Mouse (Mus musculus) heart, embryonic 10.5 days (tissue): ENCODE results near the gene Pard3b. TPM values are rescaled to one million over a fixed set of nuclear protein-coding genes. Genes with fewer than 3 reads are reported as not detected.

ENCODE experiments used
- DNase-seq: peaks from one replicate; pipeline ENCODE4 v3.0.0-alpha.2; 2017; ENCODE audit warnings: low spot score
- H3K27ac ChIP-seq: fragments of 300-500 bp; sonication (generic); 2 replicates; pipeline ENCODE4 v1.5.1; 2016; ENCODE audit warnings: mild to moderate bottlenecking
- H3K27me3 ChIP-seq: fragments of 300-500 bp; sonication (generic); 2 replicates; pipeline ENCODE4 v1.6.1; 2016; ENCODE audit warnings: mild to moderate bottlenecking; ENCODE audit not compliant: poor library complexity, insufficient read depth, severe bottlenecking
- H3K36me3 ChIP-seq: fragments of 300-500 bp; sonication (generic); 2 replicates; pipeline ENCODE4 v1.6.1; 2016; ENCODE audit warnings: mild to moderate bottlenecking, moderate library complexity
- H3K4me1 ChIP-seq: fragments of 300-500 bp; sonication (generic); 2 replicates; pipeline ENCODE4 v1.6.1; 2016; ENCODE audit warnings: mild to moderate bottlenecking
- H3K4me3 ChIP-seq: fragments of 300-500 bp; sonication (generic); 2 replicates; pipeline ENCODE4 v1.5.1; 2016; ENCODE audit warnings: mild to moderate bottlenecking, moderate library complexity
- H3K9me3 ChIP-seq: fragments of 300-500 bp; sonication (generic); 2 replicates; pipeline ENCODE4 v1.6.1; 2016; ENCODE audit warnings: mild to moderate bottlenecking, moderate library complexity
- WGBS: fragments of 180-500 bp; shearing (Covaris S2); methylation state at CpG from one replicate; pipeline ENCODE4 v1.1.7; 2016; 5-methylcytosine and 5-hydroxymethylcytosine counted together
- polyA plus RNA-seq: library from polyadenylated mRNA; unstranded; fragments of >200 nt; fragmentation: Nextera tagmentation; extraction: Ambion mirVana; gene quantifications from 2 replicates; pipeline ENCODE4 v1.2.1, GENCODE M21; 2016

The Pard3b gene
- polyA plus RNA-seq, 1 experiment from 2014 or later: 8.2 TPM

- no peak overlapping the region for H3K27ac ChIP-seq
- H3K27me3 ChIP-seq: no peaks in the 10 kb centered on the region
- H3K4me1 ChIP-seq: peaks cover 3% of the 10 kb centered on the region; the same call in 1 of the 2 replicates
- H3K9me3 ChIP-seq: no peaks in the 10 kb centered on the region
- 86% methylated on average over 3 of the region's 3 CpGs for WGBS
- H3K36me3 ChIP-seq: no peaks in the 10 kb centered on the region
- DNase-seq: no peak
- no peak overlapping the region for H3K4me3 ChIP-seq
Measured at GRCm38 (mm10) chr1:62076171-62076570, 437.5 kb downstream of the Pard3b start.

- Histone ChIP-seq H3K36me3 (no peaks in the 10 kb centered on the region), H3K27me3 (no peaks in the 10 kb centered on the region), H3K4me1 (no peaks in the 10 kb centered on the region), H3K9me3 (no peaks in the 10 kb centered on the region), H3K4me3 (no peak overlapping the region), H3K27ac (no peak overlapping the region)
- 87% methylated on average over 4 of the region's 4 CpGs for whole genome bisulfite sequencing
- no peak for DNase-seq
Measured at GRCm38 (mm10) chr1:62081129-62081528, 442.5 kb downstream of the Pard3b start.

- no peaks in the 10 kb centered on the region for H3K9me3 ChIP-seq
- H3K27ac ChIP-seq: no peak overlapping the region
- WGBS: 56% methylated on average over 6 of the region's 6 CpGs
- no peak for DNase-seq
- H3K4me1 ChIP-seq: no peaks in the 10 kb centered on the region
- no peaks in the 10 kb centered on the region for H3K36me3 ChIP-seq
- H3K4me3 ChIP-seq: no peak overlapping the region
- H3K27me3 ChIP-seq: no peaks in the 10 kb centered on the region
Measured at GRCm38 (mm10) chr1:62085995-62086394, 447.4 kb downstream of the Pard3b start.

GRCm38 (mm10) chr1:62087464-62087863 lies 448.8 kb downstream of the Pard3b start:
- H3K27me3 ChIP-seq: no peaks in the 10 kb centered on the region
- no peak for DNase-seq
- no peaks in the 10 kb centered on the region for H3K4me1 ChIP-seq
- no peak overlapping the region for H3K27ac ChIP-seq
- no peaks in the 10 kb centered on the region for H3K36me3 ChIP-seq
- no peak overlapping the region for H3K4me3 ChIP-seq
- WGBS: 74% methylated on average over 10 of the region's 10 CpGs
- no peaks in the 10 kb centered on the region for H3K9me3 ChIP-seq

- no peak for DNase-seq
- 0 out of 2 replicates have a peak, but pooled peaks cover 3% of the 10 kb centered on the region for H3K4me1 ChIP-seq
- no peaks in the 10 kb centered on the region for H3K36me3 ChIP-seq
- no peaks in the 10 kb centered on the region for H3K9me3 ChIP-seq
- H3K27ac ChIP-seq: no peak overlapping the region
- H3K27me3 ChIP-seq: no peaks in the 10 kb centered on the region
- WGBS: 48% methylated on average over 7 of the region's 7 CpGs
- no peak overlapping the region for H3K4me3 ChIP-seq
Measured at GRCm38 (mm10) chr1:62094885-62095284, 456.3 kb downstream of the Pard3b start.

- H3K4me3 ChIP-seq: no peak overlapping the region
- no peaks in the 10 kb centered on the region for H3K9me3 ChIP-seq
- DNase-seq: no peak
- H3K36me3 ChIP-seq: no peaks in the 10 kb centered on the region
- no peaks in the 10 kb centered on the region for H3K4me1 ChIP-seq
- no peaks in the 10 kb centered on the region for H3K27me3 ChIP-seq
- 87% methylated on average over 1 of the region's 1 CpGs for WGBS
- no peak overlapping the region for H3K27ac ChIP-seq
Measured at GRCm38 (mm10) chr1:62122426-62122825, 483.8 kb downstream of the Pard3b start.

GRCm38 (mm10) chr1:62129186-62129585 lies 490.6 kb downstream of the Pard3b start:
- Histone ChIP-seq H3K27me3 (no peaks in the 10 kb centered on the region), H3K4me3 (no peak overlapping the region), H3K4me1 (no peaks in the 10 kb centered on the region), H3K27ac (no peak overlapping the region), H3K36me3 (no peaks in the 10 kb centered on the region), H3K9me3 (no peaks in the 10 kb centered on the region)
- 82% methylated on average over 2 of the region's 2 CpGs for WGBS
- DNase-seq: no peak

GRCm38 (mm10) chr1:62148134-62148533 lies 509.5 kb downstream of the Pard3b start:
- Histone ChIP-seq H3K4me1 (no peaks in the 10 kb centered on the region), H3K4me3 (no peak overlapping the region), H3K27me3 (no peaks in the 10 kb centered on the region), H3K36me3 (no peaks in the 10 kb centered on the region), H3K27ac (no peak overlapping the region), H3K9me3 (no peaks in the 10 kb centered on the region)
- no peak for DNase-seq
- 72% methylated on average over 4 of the region's 4 CpGs for WGBS

GRCm38 (mm10) chr1:62148786-62149185 lies 510.2 kb downstream of the Pard3b start:
- Histone ChIP-seq H3K4me3 (no peak overlapping the region), H3K4me1 (no peaks in the 10 kb centered on the region), H3K27ac (no peak overlapping the region), H3K9me3 (no peaks in the 10 kb centered on the region), H3K36me3 (no peaks in the 10 kb centered on the region), H3K27me3 (no peaks in the 10 kb centered on the region)
- no peak for DNase-seq
- WGBS: 86% methylated on average over 6 of the region's 6 CpGs

- Histone ChIP-seq H3K9me3 (no peaks in the 10 kb centered on the region), H3K36me3 (no peaks in the 10 kb centered on the region), H3K4me3 (no peak overlapping the region), H3K27ac (no peak overlapping the region), H3K4me1 (no peaks in the 10 kb centered on the region), H3K27me3 (no peaks in the 10 kb centered on the region)
- DNase-seq: no peak
- 66% methylated on average over 1 of the region's 1 CpGs for WGBS
Measured at GRCm38 (mm10) chr1:62155970-62156369, 517.3 kb downstream of the Pard3b start.

GRCm38 (mm10) chr1:62159592-62159991 lies 521.0 kb downstream of the Pard3b start:
- H3K27me3 ChIP-seq: no peaks in the 10 kb centered on the region
- DNase-seq: no peak
- H3K9me3 ChIP-seq: no peaks in the 10 kb centered on the region
- H3K36me3 ChIP-seq: no peaks in the 10 kb centered on the region
- no peaks in the 10 kb centered on the region for H3K4me1 ChIP-seq
- H3K27ac ChIP-seq: no peak overlapping the region
- H3K4me3 ChIP-seq: no peak overlapping the region
- 80% methylated on average over 2 of the region's 2 CpGs for WGBS

- no peak for DNase-seq
- no peaks in the 10 kb centered on the region for H3K36me3 ChIP-seq
- H3K27me3 ChIP-seq: no peaks in the 10 kb centered on the region
- WGBS: 85% methylated on average over 1 of the region's 1 CpGs
- no peaks in the 10 kb centered on the region for H3K4me1 ChIP-seq
- no peak overlapping the region for H3K4me3 ChIP-seq
- H3K27ac ChIP-seq: no peak overlapping the region
- H3K9me3 ChIP-seq: no peaks in the 10 kb centered on the region
Measured at GRCm38 (mm10) chr1:62175013-62175640, 536.5 kb downstream of the Pard3b start.

GRCm38 (mm10) chr1:62181638-62182037 lies 543.0 kb downstream of the Pard3b start:
- Histone ChIP-seq H3K4me3 (no peak overlapping the region), H3K4me1 (peaks cover 8% of the 10 kb centered on the region), H3K9me3 (no peaks in the 10 kb centered on the region), H3K27ac (peak overlapping the region; percentile 69), H3K36me3 (no peaks in the 10 kb centered on the region), H3K27me3 (no peaks in the 10 kb centered on the region)
- 13% methylated on average over 5 of the region's 5 CpGs for WGBS
- peak; percentile 76 for DNase-seq

GRCm38 (mm10) chr1:62182634-62183033 lies 544.0 kb downstream of the Pard3b start:
- Histone ChIP-seq H3K27me3 (no peaks in the 10 kb centered on the region), H3K9me3 (no peaks in the 10 kb centered on the region), H3K4me1 (peaks cover 8% of the 10 kb centered on the region), H3K4me3 (no peak overlapping the region), H3K27ac (no peak overlapping the region), H3K36me3 (no peaks in the 10 kb centered on the region)
- no peak for DNase-seq
- 74% methylated on average over 3 of the region's 3 CpGs for WGBS
